Mouse (Mus musculus): ENCODE data around the gene Cd3d. TPM values are rescaled to one million over a fixed set of nuclear protein-coding genes. Genes with fewer than 3 reads are reported as not detected.

The Cd3d gene
- polyA plus RNA-seq, 1 experiment, result not detected

- peaks cover 9% of the 10 kb centered on the region for H3K27me3 ChIP-seq (ENCODE audit: control insufficient read depth, insufficient read depth, insufficient read length)
- H3K4me3 ChIP-seq, result no peak overlapping the region
- H3K79me2 ChIP-seq (ENCODE audit: control insufficient read depth, insufficient read depth), result no peaks in the 10 kb centered on the region
- no peaks in the 10 kb centered on the region for H3K36me3 ChIP-seq (ENCODE audit: control insufficient read depth, insufficient read depth)
- no peak overlapping the region for H3ac ChIP-seq (ENCODE audit: control insufficient read depth, insufficient read length)
- H3K4me2 ChIP-seq (ENCODE audit: low read depth), result no peak overlapping the region
- TF ChIP-seq POLR2A (IDR thresholded peaks at IDR 0.05; ENCODE audit: insufficient read length, low read depth) (no peak), E2F4 (IDR thresholded peaks at IDR 0.05; ENCODE audit: insufficient read depth) (no peak), USF1 (IDR thresholded peaks at IDR 0.05; ENCODE audit: low read depth) (no peak)
Measured at GRCm38 (mm10) chr9:45014879-45015278, 33.3 kb downstream of the Cd3d start.

GRCm38 (mm10) chr9:45015841-45016240 lies 34.3 kb downstream of the Cd3d start:
- H3K4me3 ChIP-seq, result no peak overlapping the region
- no peaks in the 10 kb centered on the region for H3K79me2 ChIP-seq (ENCODE audit: control insufficient read depth, insufficient read depth)
- H3K4me2 ChIP-seq (ENCODE audit: low read depth), result no peak overlapping the region
- peaks cover 9% of the 10 kb centered on the region for H3K27me3 ChIP-seq (ENCODE audit: control insufficient read depth, insufficient read depth, insufficient read length)
- no peak overlapping the region for H3ac ChIP-seq (ENCODE audit: control insufficient read depth, insufficient read length)
- H3K36me3 ChIP-seq (ENCODE audit: control insufficient read depth, insufficient read depth), result no peaks in the 10 kb centered on the region
- TF ChIP-seq MYOG (IDR thresholded peaks at IDR 0.05; ENCODE audit: control insufficient read depth in 1 of 3, insufficient read depth in 1 of 3, insufficient read length in 2 of 3, low read depth in 2 of 3) (no peak), TCF12 (IDR thresholded peaks at IDR 0.05; ENCODE audit: insufficient read depth, poor library complexity, severe bottlenecking) (no peak), TCF3 (IDR thresholded peaks at IDR 0.05; ENCODE audit: insufficient read length, low read depth) (no peak), CEBPB (IDR thresholded peaks at IDR 0.05; ENCODE audit: insufficient read depth, poor library complexity, severe bottlenecking) (no peak), E2F4 (IDR thresholded peaks at IDR 0.05; ENCODE audit: insufficient read depth) (no peak)

- H3ac ChIP-seq (ENCODE audit: control insufficient read depth, insufficient read length), result no peak overlapping the region
- no peaks in the 10 kb centered on the region for H3K27me3 ChIP-seq (ENCODE audit: control insufficient read depth, insufficient read depth, insufficient read length)
- TF ChIP-seq TCF12 (IDR thresholded peaks at IDR 0.05; ENCODE audit: insufficient read depth, poor library complexity, severe bottlenecking) (no peak), SRF (IDR thresholded peaks at IDR 0.05; ENCODE audit: control insufficient read depth, insufficient read length, low read depth) (no peak), TCF3 (IDR thresholded peaks at IDR 0.05; ENCODE audit: insufficient read length, low read depth) (no peak), POLR2AphosphoS2 (IDR thresholded peaks at IDR 0.05; ENCODE audit: insufficient read length, low read depth) (no peak), MYOD1 (IDR thresholded peaks at IDR 0.05; ENCODE audit: control insufficient read depth in 1 of 3, insufficient read length in 2 of 3, low read depth in 2 of 3) (no peak), MYOG (IDR thresholded peaks at IDR 0.05; ENCODE audit: control insufficient read depth in 1 of 3, insufficient read depth in 1 of 3, insufficient read length in 2 of 3, low read depth in 2 of 3) (no peak), MAX (IDR thresholded peaks at IDR 0.05; ENCODE audit: low read depth) (no peak), USF1 (IDR thresholded peaks at IDR 0.05; ENCODE audit: low read depth) (no peak), E2F4 (IDR thresholded peaks at IDR 0.05; ENCODE audit: insufficient read depth) (no peak), POLR2A (IDR thresholded peaks at IDR 0.05; ENCODE audit: insufficient read length, low read depth) (no peak), REST (IDR thresholded peaks at IDR 0.05; ENCODE audit: insufficient read depth, insufficient read length) (no peak), CEBPB (IDR thresholded peaks at IDR 0.05; ENCODE audit: insufficient read depth, poor library complexity, severe bottlenecking) (no peak)
- H3K36me3 ChIP-seq (ENCODE audit: control insufficient read depth, insufficient read depth), result no peaks in the 10 kb centered on the region
- H3K4me2 ChIP-seq (ENCODE audit: low read depth), result no peak overlapping the region
- H3K4me3 ChIP-seq, result no peak overlapping the region
- no peaks in the 10 kb centered on the region for H3K79me2 ChIP-seq (ENCODE audit: control insufficient read depth, insufficient read depth)
Measured at GRCm38 (mm10) chr9:45018031-45018430, 36.4 kb downstream of the Cd3d start.

- Histone ChIP-seq H3K4me3 (no peak overlapping the region), H3K79me2 (ENCODE audit: control insufficient read depth, insufficient read depth) (no peaks in the 10 kb centered on the region), H3ac (ENCODE audit: control insufficient read depth, insufficient read length) (no peak overlapping the region), H3K27me3 (ENCODE audit: control insufficient read depth, insufficient read depth, insufficient read length) (peaks cover 32% of the 10 kb centered on the region), H3K36me3 (ENCODE audit: control insufficient read depth, insufficient read depth) (no peaks in the 10 kb centered on the region), H3K4me2 (ENCODE audit: low read depth) (no peak overlapping the region)
- TF ChIP-seq USF1 (IDR thresholded peaks at IDR 0.05; ENCODE audit: low read depth), result no peak
Measured at GRCm38 (mm10) chr9:45022800-45023199, 41.2 kb downstream of the Cd3d start.

- Histone ChIP-seq H3K27me3 (ENCODE audit: control insufficient read depth, insufficient read depth, insufficient read length) (peaks cover 37% of the 10 kb centered on the region), H3ac (ENCODE audit: control insufficient read depth, insufficient read length) (no peak overlapping the region), H3K79me2 (ENCODE audit: control insufficient read depth, insufficient read depth) (no peaks in the 10 kb centered on the region), H3K36me3 (ENCODE audit: control insufficient read depth, insufficient read depth) (no peaks in the 10 kb centered on the region), H3K4me3 (no peak overlapping the region), H3K4me2 (ENCODE audit: low read depth) (no peak overlapping the region)
- TF ChIP-seq MYOG (IDR thresholded peaks at IDR 0.05; ENCODE audit: control insufficient read depth in 1 of 3, insufficient read depth in 1 of 3, insufficient read length in 2 of 3, low read depth in 2 of 3), result no peak
- TF ChIP-seq REST (IDR thresholded peaks at IDR 0.05; ENCODE audit: insufficient read depth, insufficient read length), result no peak
- TF ChIP-seq POLR2AphosphoS2 (IDR thresholded peaks at IDR 0.05; ENCODE audit: insufficient read length, low read depth), result no peak
- no peak for TF ChIP-seq E2F4 (IDR thresholded peaks at IDR 0.05; ENCODE audit: insufficient read depth)
- TF ChIP-seq MYOD1 (IDR thresholded peaks at IDR 0.05; ENCODE audit: control insufficient read depth in 1 of 3, insufficient read length in 2 of 3, low read depth in 2 of 3), result no peak
- no peak for TF ChIP-seq TCF3 (IDR thresholded peaks at IDR 0.05; ENCODE audit: insufficient read length, low read depth)
- no peak for TF ChIP-seq TCF12 (IDR thresholded peaks at IDR 0.05; ENCODE audit: insufficient read depth, poor library complexity, severe bottlenecking)
- TF ChIP-seq SRF (IDR thresholded peaks at IDR 0.05; ENCODE audit: control insufficient read depth, insufficient read length, low read depth), result no peak
- TF ChIP-seq USF1 (IDR thresholded peaks at IDR 0.05; ENCODE audit: low read depth), result no peak
- TF ChIP-seq MAX (IDR thresholded peaks at IDR 0.05; ENCODE audit: low read depth), result no peak
- TF ChIP-seq CEBPB (IDR thresholded peaks at IDR 0.05; ENCODE audit: insufficient read depth, poor library complexity, severe bottlenecking), result no peak
- no peak for TF ChIP-seq POLR2A (IDR thresholded peaks at IDR 0.05; ENCODE audit: insufficient read length, low read depth)
Measured at GRCm38 (mm10) chr9:45023638-45024037, 42.1 kb downstream of the Cd3d start.

Measured in myocyte (in vitro differentiated cells).